Mouse (Mus musculus): ENCODE data around the gene Rab13. TPM values are rescaled to one million over a fixed set of nuclear protein-coding genes. Genes with fewer than 3 reads are reported as not detected.

Rab13 gene
- total RNA-seq, 2 experiments from 2014 or later: 6.2 to 8.8 TPM

DNA sequence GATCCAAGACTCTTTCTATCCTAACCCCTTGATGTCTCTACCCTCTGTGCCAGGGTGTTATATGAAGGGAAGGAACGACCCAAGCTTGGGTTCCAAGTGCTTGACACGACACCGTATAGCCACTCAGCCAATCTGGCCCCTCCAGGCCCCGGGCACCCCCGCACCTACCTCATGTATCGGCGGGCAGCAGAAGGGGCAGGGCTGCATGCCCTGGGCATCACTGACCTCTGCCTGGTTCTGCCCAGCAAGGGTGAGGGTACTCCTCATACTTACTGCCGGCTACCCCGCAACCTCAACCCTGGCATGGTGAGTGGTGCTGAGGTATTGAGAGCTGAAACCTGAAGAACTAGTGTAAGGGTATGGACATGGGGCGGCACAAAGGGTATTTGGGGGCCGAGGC is 54.7 kb downstream of the Rab13 start:
- no peak for DNase-seq (ENCODE audit: low spot score in 2 of 2)
- TF ChIP-seq CTCF (conservative IDR thresholded peaks at IDR 0.05): no peak
- H3K27ac ChIP-seq: no peak overlapping the region
- H3K4me3 ChIP-seq: no peak overlapping the region

DNA sequence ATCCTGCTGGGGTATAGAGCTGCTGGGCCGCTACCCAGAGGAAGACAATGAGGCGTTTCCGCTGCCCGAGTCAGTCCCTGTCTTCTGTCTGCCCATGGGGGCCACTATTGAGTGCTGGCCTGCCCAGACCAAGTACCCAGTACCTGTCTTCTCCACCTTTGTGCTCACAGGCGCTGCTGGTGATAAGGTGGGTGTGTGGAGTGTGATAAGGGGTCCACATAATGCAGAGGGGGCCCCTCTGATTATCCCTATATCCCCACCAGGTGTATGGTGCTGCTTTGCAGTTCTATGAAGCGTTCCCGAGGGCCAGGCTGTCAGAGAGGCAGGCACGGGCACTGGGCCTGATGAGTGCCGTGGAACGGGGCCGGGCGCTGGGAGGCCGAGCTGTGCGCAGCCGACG is 55.5 kb downstream of the Rab13 start:
- H3K27ac ChIP-seq: no peak overlapping the region
- no peak overlapping the region for H3K4me3 ChIP-seq
- no peak for DNase-seq (ENCODE audit: low spot score in 2 of 2)
- TF ChIP-seq CTCF (conservative IDR thresholded peaks at IDR 0.05): no peak

DNA sequence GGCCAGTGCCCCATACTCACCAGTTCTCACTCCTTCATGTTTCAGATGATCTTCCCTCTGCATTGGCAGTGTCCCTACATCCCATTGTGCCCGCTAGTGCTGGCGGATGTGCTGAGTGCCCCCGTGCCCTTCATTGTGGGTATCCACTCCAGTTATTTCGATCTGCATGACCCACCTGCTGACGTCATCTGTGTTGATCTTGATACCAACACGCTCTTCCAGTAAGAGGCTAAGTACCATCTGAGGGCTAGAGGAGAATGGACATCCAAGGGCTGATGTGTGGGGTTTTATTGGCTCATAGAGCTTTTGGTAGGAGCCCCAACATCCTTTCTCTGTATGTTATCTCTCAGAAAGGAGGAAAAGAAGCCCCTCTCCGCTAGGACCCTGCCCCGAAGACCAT is 57.3 kb downstream of the Rab13 start:
- TF ChIP-seq CTCF (conservative IDR thresholded peaks at IDR 0.05): no peak
- Histone ChIP-seq H3K4me3 (no peak overlapping the region), H3K27ac (no peak overlapping the region)
- no peak for DNase-seq (ENCODE audit: low spot score in 2 of 2)

DNA sequence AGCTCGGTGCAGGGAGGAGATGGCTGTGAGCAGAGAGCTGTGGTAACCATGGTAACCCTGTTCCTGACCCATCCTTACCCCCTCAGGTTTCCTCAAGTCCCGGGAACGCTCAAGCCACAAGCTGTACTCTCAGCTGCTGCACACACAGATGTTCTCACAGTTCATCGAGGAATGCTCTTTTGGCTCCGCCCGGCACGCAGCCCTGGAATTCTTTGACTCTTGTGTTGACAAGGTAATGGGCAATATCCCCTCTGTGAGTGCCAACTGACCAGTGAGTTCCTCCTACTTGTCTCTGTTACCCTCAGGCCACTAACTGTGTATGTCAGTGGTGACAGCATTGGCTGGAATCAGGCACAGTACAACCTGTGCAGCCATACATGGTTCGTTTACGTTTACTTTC is 58.7 kb downstream of the Rab13 start:
- Histone ChIP-seq H3K27ac (no peak overlapping the region), H3K4me3 (no peak overlapping the region)
- TF ChIP-seq CTCF (conservative IDR thresholded peaks at IDR 0.05): no peak
- DNase-seq (ENCODE audit: low spot score in 2 of 2): no peak

DNA sequence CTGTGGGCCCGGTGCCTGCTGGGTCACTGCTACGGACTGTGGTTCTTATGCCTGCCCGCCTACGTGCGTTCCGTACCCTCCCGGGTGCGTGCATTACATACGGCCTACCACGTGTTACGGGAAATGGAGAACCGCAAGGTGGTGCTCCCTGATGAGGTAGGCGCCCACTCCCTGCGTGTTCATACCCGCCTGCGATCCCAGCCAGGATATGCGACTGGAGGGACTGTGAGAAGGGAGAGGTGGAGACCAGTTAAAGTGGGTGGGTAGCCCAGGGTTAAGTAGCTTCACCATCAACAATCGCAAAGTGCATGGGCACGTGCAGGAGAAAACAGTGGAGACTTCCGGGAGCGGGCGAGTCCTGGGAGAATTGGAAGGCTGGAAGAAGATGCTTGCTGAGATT is 60.4 kb downstream of the Rab13 start:
- no peak overlapping the region for H3K27ac ChIP-seq
- H3K4me3 ChIP-seq: no peak overlapping the region
- no peak for TF ChIP-seq CTCF (conservative IDR thresholded peaks at IDR 0.05)
- no peak for DNase-seq (ENCODE audit: low spot score in 2 of 2)

DNA sequence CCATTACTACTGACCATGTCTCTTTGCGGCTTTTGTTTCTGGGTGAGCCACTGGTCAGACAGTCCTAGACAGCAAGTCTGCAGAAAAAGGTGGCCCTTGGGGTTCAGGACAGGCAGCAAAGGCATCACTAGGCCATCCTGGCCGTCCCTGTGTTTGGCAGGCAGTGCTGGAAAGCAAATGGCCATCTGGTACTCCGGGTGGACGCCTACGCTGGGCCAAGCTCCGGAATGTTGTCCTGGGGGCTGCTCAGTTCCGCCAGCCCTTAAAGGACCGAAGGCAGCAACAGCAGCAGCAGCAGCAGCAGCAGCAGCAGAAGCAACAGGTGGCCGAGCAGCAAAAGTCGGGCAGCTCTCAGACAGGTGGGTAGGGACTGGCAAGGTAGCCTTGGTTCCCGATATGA is 61.8 kb downstream of the Rab13 start:
- DNase-seq (ENCODE audit: low spot score in 2 of 2): no peak
- no peak for TF ChIP-seq CTCF (conservative IDR thresholded peaks at IDR 0.05)
- H3K4me3 ChIP-seq: no peak overlapping the region
- no peak overlapping the region for H3K27ac ChIP-seq

Small RNA genes within 50 kb of the gene (microRNA-seq; reads per million reads assigned to microRNA genes)
- 0.32 to 0.55 reads per million in 2 experiments for gene Mir7012

Other genes with a start within 250 kb of the Rab13 start
- 10 to 100 TPM; 89.8 to 91.8 TPM for gene Hax1, start 214.9 kb upstream of the Rab13 start, total RNA-seq (2021)
- gene 4933434E20Rik, start 162.1 kb upstream of the Rab13 start, total RNA-seq (2021): 100 to 1,000 TPM in 1 of 2 experiments, 10 to 100 TPM in 1; 89.6 to 101 TPM
- gene Ubap2l, start 161.1 kb upstream of the Rab13 start, total RNA-seq (2021): 100 to 1,000 TPM; 173 to 179 TPM
- 100 to 1,000 TPM; 177 to 183 TPM for gene Tpm3, start 141.0 kb upstream of the Rab13 start, total RNA-seq (2021)
- gene Nup210l, start 109.6 kb upstream of the Rab13 start, total RNA-seq (2021): under 1 TPM; 0.25 to 0.33 TPM
- gene Rps27, start within 50 bp of the Rab13 start, total RNA-seq (2021): 100 to 1,000 TPM; 995 to 997 TPM
- gene Jtb, start 17.9 kb downstream of the Rab13 start, total RNA-seq (2021): 10 to 100 TPM; 44.3 to 45.3 TPM
- gene Creb3l4, start 29.8 kb downstream of the Rab13 start, total RNA-seq (2021): not detected
- 10 to 100 TPM; 42.5 to 45.5 TPM for gene Slc39a1, start 34.5 kb downstream of the Rab13 start, total RNA-seq (2021)
- gene Crtc2, start 40.5 kb downstream of the Rab13 start, total RNA-seq (2021): 10 to 100 TPM; 38.3 to 49.5 TPM
- gene Dennd4b, start 51.5 kb downstream of the Rab13 start, total RNA-seq (2021): 10 to 100 TPM; 33.7 to 35.6 TPM
- gene Gatad2b, start 79.5 kb downstream of the Rab13 start, total RNA-seq (2021): 100 to 1,000 TPM; 107 to 108 TPM
- 10 to 100 TPM; 15.0 to 17.2 TPM for gene Slc27a3, start 176.2 kb downstream of the Rab13 start, total RNA-seq (2021)
- gene Ints3, start 219.9 kb downstream of the Rab13 start, total RNA-seq (2021): 10 to 100 TPM; 74.1 to 75.4 TPM

All from layer of hippocampus, adult 2 months (tissue).